Mouse (Mus musculus) forebrain, embryonic 15.5 days (tissue): ENCODE measurements around the gene Gpam. TPM values are rescaled to one million over a fixed set of nuclear protein-coding genes. Genes with fewer than 3 reads are reported as not detected.

ENCODE experiments used
- ATAC-seq: fragments of 200-750 bp; cut with Nextera tagmentation; replicated peaks from 2 replicates; pipeline ENCODE4 v1.8.0; 2017; ENCODE audit warnings: mild to moderate bottlenecking, moderate TSS enrichment, moderate library complexity
- H3K27ac ChIP-seq: fragments of 300-500 bp; sonication (generic); replicated peaks from 2 replicates; pipeline ENCODE4 v1.5.1; 2015; ENCODE audit warnings: mild to moderate bottlenecking, inconsistent platforms
- H3K27me3 ChIP-seq: fragments of 300-500 bp; sonication (generic); 2 replicates; pipeline ENCODE4 v1.6.1; 2015; ENCODE audit warnings: inconsistent platforms
- H3K36me3 ChIP-seq: fragments of 300-500 bp; sonication (generic); 2 replicates; pipeline ENCODE4 v1.6.1; 2015; ENCODE audit warnings: mild to moderate bottlenecking, inconsistent platforms
- H3K4me1 ChIP-seq: fragments of 300-500 bp; sonication (generic); 2 replicates; pipeline ENCODE4 v1.6.1; 2015; ENCODE audit warnings: inconsistent platforms
- H3K4me2 ChIP-seq: fragments of 300-500 bp; sonication (generic); replicated peaks from 2 replicates; pipeline ENCODE4 v1.6.1; 2015; ENCODE audit warnings: mild to moderate bottlenecking, inconsistent platforms
- H3K4me3 ChIP-seq: fragments of 300-500 bp; sonication (generic); 2 replicates; pipeline ENCODE4 v1.5.1; 2015; ENCODE audit warnings: mild to moderate bottlenecking, inconsistent platforms
- H3K9ac ChIP-seq: fragments of 300-500 bp; sonication (generic); replicated peaks from 2 replicates; pipeline ENCODE4 v1.6.1; 2015; ENCODE audit warnings: mild to moderate bottlenecking, inconsistent platforms
- H3K9me3 ChIP-seq: fragments of 300-500 bp; sonication (generic); 2 replicates; pipeline ENCODE4 v1.6.1; 2016; ENCODE audit warnings: inconsistent platforms
- WGBS: fragments of 180-500 bp; shearing (Covaris S2); methylation state at CpG from one replicate; pipeline ENCODE4 v1.1.7; 2015; ENCODE audit warnings: mixed read lengths; 5-methylcytosine and 5-hydroxymethylcytosine counted together
- polyA plus RNA-seq: library from polyadenylated mRNA; unstranded; fragments of >200 nt; fragmentation: Nextera tagmentation; extraction: Ambion mirVana; gene quantifications from 2 replicates; pipeline ENCODE4 v1.2.1, GENCODE M21; 2015

The Gpam gene
- polyA plus RNA-seq, 1 experiment from 2014 or later = 22.1 TPM

DNA sequence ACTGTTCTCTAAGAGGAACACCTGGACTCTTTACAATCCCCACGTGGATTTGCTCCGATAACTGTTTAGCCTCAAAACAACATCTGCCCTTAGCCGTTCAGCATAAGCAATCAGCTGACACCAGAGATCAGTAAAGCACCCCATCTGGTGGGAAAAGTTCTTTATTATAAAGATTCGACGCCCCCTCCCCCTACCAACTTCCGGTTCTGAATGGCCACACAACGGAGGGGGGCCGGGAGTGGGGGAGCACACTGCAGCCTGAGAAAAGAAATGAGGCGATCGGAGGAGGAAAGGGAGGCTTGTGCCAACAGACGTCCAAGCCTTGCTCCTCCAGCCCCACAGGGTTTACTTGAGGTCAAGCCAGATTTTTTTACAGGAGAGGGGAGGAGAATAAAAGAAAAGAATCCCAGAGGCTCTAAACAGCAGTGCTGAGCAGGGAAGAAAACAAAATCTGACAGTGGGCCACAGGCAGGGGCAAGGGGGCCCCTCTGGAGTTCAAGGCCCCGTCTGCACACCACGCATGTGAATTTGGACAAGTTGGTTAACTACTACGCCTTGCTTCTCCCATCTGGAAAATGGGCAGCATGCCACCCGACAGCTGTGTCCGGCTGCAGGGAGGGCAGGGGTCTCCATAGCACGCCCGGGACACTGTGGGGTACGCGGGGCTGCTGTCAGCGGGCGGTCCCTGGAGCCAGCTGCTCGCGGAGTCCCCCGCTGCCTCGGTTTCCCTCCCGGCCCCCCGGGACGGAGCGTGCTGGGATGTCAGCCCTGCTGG, 28.4 kb downstream of the Gpam start:
- ATAC-seq = peak; percentile 44
- under 1% methylated on average over 30 of the region's 30 CpGs for WGBS
- peaks cover 18% of the 10 kb centered on the region for H3K4me1 ChIP-seq

DNA sequence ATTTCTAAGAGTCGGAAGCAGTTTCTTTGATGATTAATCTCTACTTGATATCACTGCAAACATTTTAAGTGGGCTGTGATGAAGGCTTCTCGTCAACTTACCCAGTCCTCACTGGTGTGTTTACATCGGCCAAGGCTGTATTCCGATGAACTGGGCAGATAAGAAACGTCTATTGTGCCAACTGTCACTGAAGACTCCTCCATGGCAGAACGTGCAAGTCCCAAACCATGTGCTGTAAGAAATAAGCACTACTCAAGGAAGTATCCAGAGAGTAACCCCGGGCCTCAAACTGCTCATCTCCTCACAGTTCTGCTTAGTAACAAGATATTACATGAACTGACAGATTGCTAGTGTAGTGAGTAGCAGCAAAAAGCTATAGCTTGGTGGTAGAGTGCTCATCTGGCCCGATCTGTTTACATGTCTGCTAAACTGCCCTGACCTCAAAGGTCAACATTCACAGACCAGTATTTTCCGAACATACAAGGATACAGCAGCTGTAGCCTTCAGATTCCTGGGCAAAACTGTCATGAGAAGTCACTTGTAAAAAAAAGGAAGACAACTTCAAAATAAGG, 29.6 kb downstream of the Gpam start:
- no peak overlapping the region for H3K4me2 ChIP-seq
- no peak overlapping the region for H3K27ac ChIP-seq
- peaks cover 18% of the 10 kb centered on the region for H3K4me1 ChIP-seq
- H3K4me3 ChIP-seq = no peak overlapping the region
- H3K27me3 ChIP-seq = no peaks in the 10 kb centered on the region
- H3K9me3 ChIP-seq = no peaks in the 10 kb centered on the region
- no peak overlapping the region for H3K9ac ChIP-seq
- no peak for ATAC-seq
- H3K36me3 ChIP-seq = peaks cover 11% of the 10 kb centered on the region; the same call in 1 of the 2 replicates
- 81% methylated on average over 9 of the region's 9 CpGs for WGBS

More for the DNA sequence above, 28.4 kb downstream of the Gpam start:
- Histone ChIP-seq H3K4me2 (peak overlapping the region; percentile 97), H3K9ac (peak overlapping the region; percentile 97), H3K36me3 (peaks cover 11% of the 10 kb centered on the region; the same call in 1 of the 2 replicates), H3K27ac (peak overlapping the region; percentile 89), H3K27me3 (no peaks in the 10 kb centered on the region), H3K9me3 (no peaks in the 10 kb centered on the region), H3K4me3 (peak overlapping the region; percentile 63)

DNA sequence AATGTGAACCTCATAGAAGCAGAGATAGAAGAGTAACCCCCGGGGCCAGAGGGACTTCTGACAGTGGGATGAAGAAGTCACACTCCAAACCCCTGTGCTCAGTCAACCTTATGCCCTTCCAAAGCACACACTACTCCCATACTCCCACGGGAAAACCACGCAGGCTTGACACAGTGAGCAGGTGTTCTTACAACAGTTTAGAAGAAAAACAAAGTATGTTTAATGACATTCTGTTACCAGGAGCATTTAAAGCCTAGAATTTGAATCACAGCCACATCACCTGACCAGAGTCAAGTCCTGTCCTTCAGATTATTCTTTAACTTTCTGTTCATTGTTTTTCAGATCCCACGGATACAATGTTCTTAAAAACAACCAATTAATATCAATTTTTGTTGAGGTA, 30.4 kb downstream of the Gpam start:
- no peaks in the 10 kb centered on the region for H3K9me3 ChIP-seq
- H3K27ac ChIP-seq = no peak overlapping the region
- no peak for ATAC-seq
- H3K4me2 ChIP-seq = no peak overlapping the region
- WGBS = 87% methylated on average over 4 of the region's 4 CpGs
- H3K9ac ChIP-seq = no peak overlapping the region
- H3K36me3 ChIP-seq = peaks cover 11% of the 10 kb centered on the region; the same call in 1 of the 2 replicates
- no peaks in the 10 kb centered on the region for H3K27me3 ChIP-seq
- peaks cover 18% of the 10 kb centered on the region for H3K4me1 ChIP-seq
- H3K4me3 ChIP-seq = no peak overlapping the region

DNA sequence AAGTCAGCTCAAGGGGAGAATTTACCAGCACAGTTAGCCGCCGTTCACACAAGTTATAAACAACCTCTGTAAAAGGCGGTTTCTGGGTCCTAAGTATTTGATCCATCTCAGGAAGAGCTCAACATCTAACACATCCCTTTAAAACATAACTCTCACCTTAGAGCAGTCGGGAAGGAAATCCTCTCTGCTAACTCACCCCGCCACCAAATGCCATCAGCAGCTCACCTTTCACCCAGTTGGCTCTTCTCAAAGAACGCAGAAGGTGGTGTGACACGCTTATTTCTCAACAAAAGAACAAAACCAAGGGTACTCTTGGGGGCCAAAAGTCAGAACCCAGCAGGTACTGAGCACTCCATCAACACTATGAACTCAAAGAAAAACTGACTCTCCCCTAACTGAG, 31.5 kb downstream of the Gpam start:
- no peak for ATAC-seq

DNA sequence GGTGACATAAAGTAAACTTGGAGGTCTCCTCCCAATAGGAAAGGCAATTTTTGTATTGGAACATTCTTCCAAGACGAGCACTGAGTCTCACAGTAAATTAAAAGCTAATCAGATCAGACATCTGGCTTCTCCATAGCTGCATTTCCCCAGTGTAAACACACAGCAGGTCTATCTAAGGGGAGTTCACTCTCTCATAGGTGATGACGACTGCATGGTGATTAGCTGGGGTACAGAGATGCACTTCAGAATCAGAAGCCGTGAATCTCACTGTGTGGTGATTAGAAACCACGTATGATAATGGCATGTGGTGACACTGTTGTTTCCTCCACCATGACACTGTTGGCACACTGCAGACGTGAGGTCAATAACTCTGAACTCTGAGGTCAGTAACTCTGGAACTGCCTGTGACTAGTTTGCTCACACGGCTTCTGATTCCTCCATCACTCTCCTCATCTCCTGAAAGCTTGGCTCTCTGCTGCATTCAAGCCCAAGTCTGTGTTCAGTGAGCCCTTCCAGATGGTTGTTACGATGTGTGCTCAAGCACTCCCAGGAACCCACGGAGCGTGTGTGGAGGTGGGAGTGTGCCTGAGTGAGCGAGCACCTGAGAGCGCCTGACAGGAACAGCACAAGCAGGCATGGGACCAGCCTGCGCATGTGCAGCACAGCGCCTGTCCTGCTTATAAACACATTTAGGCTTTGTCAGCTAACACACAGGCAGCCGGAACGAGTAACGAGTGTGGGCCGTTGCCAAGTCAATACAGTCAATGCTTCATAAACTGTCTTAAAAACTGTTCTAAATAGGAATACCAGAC, 35.2 kb downstream of the Gpam start:
- Histone ChIP-seq H3K9ac (no peak overlapping the region), H3K4me1 (no peaks in the 10 kb centered on the region), H3K4me2 (no peak overlapping the region), H3K27me3 (no peaks in the 10 kb centered on the region), H3K27ac (no peak overlapping the region), H3K4me3 (no peak overlapping the region), H3K36me3 (peaks cover 36% of the 10 kb centered on the region), H3K9me3 (no peaks in the 10 kb centered on the region)
- ATAC-seq = no peak
- 72% methylated on average over 17 of the region's 17 CpGs for WGBS

More for the DNA sequence above, 31.5 kb downstream of the Gpam start:
- Histone ChIP-seq H3K4me1 (peaks cover 18% of the 10 kb centered on the region), H3K27me3 (no peaks in the 10 kb centered on the region), H3K36me3 (peaks cover 11% of the 10 kb centered on the region; the same call in 1 of the 2 replicates), H3K9me3 (no peaks in the 10 kb centered on the region), H3K4me2 (no peak overlapping the region), H3K4me3 (no peak overlapping the region), H3K27ac (no peak overlapping the region), H3K9ac (no peak overlapping the region)
- 89% methylated on average over 7 of the region's 7 CpGs for WGBS

DNA sequence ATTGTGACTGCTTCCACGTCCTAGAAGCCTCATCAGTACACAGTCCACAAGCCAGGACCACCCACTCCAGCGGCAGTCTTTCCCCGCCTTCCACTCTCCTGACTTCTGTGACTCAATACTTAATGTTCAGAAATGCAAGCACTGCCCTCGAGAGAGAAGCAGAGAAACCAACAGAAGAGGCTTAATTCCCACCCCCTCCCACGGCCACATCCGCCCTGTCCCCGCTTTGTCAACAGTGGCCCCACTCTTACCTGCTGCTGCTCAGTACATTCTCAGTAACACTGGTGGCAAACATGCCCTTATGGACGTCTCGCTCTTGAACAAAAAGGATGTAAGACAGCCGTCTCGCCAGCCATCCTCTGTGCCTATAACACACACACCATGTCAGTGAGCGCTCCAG, 36.2 kb downstream of the Gpam start:
- Histone ChIP-seq H3K4me3 (no peak overlapping the region), H3K27me3 (no peaks in the 10 kb centered on the region), H3K27ac (no peak overlapping the region), H3K4me2 (no peak overlapping the region), H3K36me3 (peaks cover 41% of the 10 kb centered on the region), H3K4me1 (no peaks in the 10 kb centered on the region), H3K9ac (no peak overlapping the region), H3K9me3 (no peaks in the 10 kb centered on the region)
- 92% methylated on average over 12 of the region's 12 CpGs for WGBS
- ATAC-seq = no peak

DNA sequence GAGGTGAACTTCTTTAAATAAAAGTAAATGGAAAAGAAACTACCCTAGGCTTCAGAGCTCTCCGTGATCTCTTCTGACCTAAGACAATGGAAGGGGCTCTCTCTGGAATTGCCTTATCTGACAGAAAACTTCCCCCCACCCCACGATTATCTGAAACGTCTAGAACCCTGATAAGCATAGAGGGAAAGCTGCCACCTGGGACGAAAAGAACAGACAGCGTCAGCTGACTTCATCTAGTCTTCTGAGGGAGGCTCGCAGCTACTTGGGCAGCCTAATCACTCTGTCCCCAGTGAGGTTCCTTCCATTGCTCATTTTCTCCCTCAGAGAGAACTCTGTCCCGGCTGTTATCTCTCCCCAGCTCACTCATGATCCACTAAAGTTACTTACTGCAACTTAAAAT, 36.9 kb downstream of the Gpam start:
- no peaks in the 10 kb centered on the region for H3K9me3 ChIP-seq
- no peaks in the 10 kb centered on the region for H3K27me3 ChIP-seq
- H3K4me1 ChIP-seq = no peaks in the 10 kb centered on the region
- 90% methylated on average over 7 of the region's 7 CpGs for WGBS
- no peak for ATAC-seq
- H3K4me2 ChIP-seq = no peak overlapping the region
- no peak overlapping the region for H3K4me3 ChIP-seq
- H3K9ac ChIP-seq = no peak overlapping the region
- H3K27ac ChIP-seq = no peak overlapping the region
- peaks cover 42% of the 10 kb centered on the region for H3K36me3 ChIP-seq

DNA sequence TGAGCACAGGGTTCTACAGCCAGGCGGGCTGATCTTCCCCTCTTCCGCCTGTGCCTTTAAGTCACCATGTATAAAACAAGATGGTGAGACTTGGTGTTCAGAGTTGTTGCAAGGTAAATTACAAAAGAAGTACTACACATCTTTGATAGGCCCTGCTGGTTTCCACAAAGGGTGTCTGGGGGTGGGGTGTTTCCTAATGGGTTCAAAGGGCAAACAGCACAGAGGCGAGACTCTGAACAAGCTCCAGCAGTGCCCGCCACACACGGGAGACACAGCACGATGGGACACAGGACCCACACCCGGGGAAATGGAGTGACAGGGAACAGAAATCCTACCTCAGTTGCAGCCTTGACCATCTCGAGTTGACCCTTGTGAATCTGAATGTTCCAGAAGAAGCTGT, 39.3 kb downstream of the Gpam start:
- Histone ChIP-seq H3K9me3 (no peaks in the 10 kb centered on the region), H3K27me3 (no peaks in the 10 kb centered on the region), H3K9ac (no peak overlapping the region), H3K4me2 (no peak overlapping the region), H3K36me3 (peaks cover 63% of the 10 kb centered on the region), H3K27ac (no peak overlapping the region), H3K4me1 (no peaks in the 10 kb centered on the region), H3K4me3 (no peak overlapping the region)
- ATAC-seq = no peak
- 90% methylated on average over 8 of the region's 8 CpGs for WGBS

DNA sequence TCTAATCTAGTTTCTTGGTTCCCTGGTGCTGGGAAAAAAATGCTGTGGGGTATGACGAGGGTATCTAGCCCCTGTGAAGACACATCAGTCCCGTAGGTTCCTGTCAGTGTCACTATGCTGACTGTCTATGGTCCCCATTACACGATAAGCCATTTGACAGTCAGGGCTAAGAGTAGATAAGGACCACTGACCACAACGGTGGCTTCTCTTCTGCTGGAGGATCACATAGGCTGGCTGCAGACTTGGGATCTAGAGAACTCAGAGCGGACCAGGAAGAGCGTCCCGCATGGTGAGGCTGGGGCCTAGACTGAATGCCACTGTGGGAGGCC, 41.2 kb downstream of the Gpam start:
- H3K9me3 ChIP-seq = no peaks in the 10 kb centered on the region
- H3K27me3 ChIP-seq = no peaks in the 10 kb centered on the region
- H3K36me3 ChIP-seq = peaks cover 73% of the 10 kb centered on the region
- no peak overlapping the region for H3K9ac ChIP-seq
- WGBS = 91% methylated on average over 7 of the region's 7 CpGs
- no peak overlapping the region for H3K27ac ChIP-seq
- no peak overlapping the region for H3K4me2 ChIP-seq
- H3K4me3 ChIP-seq = no peak overlapping the region
- no peak for ATAC-seq
- no peaks in the 10 kb centered on the region for H3K4me1 ChIP-seq

DNA sequence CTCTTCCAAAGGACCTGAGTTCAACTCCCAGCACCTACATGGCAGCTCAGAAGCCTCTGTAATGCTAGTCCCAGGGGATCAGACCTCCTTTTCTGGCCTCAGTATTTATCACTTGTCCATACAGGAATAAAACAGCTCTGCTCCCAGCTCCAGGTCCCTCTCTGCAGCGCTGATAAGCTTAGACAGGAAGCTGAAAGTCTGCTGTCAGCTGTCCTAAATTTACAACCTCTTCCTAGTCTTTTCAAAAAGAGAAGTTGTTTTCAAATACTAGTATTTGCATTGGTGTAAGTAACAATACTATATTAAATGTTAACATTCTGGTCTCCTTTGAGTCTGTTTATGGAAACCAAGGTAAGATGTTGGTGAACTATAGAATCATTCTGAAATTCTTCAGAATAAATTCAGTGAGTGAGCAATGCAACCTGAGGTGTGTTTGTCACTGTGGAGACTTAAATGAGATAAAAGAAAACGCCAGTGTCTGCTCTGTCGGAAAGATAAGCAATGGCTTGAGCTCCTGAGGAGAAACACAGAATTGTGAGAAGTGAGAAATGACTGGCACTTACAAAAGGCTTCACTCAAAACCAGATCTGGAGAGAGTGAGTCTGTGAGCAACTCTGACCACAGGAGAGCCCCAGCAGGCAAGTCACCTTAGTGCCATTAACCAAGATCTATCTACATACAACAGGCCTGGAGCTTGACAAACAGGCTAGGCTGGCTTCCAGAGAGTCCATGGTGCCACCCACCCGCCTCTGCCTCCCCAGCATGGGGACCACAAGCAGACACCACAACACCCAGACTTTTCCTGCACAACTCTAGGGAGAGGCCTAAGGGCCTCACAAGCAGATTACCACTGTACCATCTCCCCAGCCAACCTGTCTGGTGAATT, 41.8 kb downstream of the Gpam start:
- no peaks in the 10 kb centered on the region for H3K9me3 ChIP-seq
- no peaks in the 10 kb centered on the region for H3K27me3 ChIP-seq
- no peaks in the 10 kb centered on the region for H3K4me1 ChIP-seq
- 93% methylated on average over 4 of the region's 4 CpGs for WGBS
- H3K4me3 ChIP-seq = no peak overlapping the region
- H3K4me2 ChIP-seq = no peak overlapping the region
- H3K36me3 ChIP-seq = peaks cover 76% of the 10 kb centered on the region
- no peak for ATAC-seq
- H3K9ac ChIP-seq = no peak overlapping the region
- no peak overlapping the region for H3K27ac ChIP-seq

DNA sequence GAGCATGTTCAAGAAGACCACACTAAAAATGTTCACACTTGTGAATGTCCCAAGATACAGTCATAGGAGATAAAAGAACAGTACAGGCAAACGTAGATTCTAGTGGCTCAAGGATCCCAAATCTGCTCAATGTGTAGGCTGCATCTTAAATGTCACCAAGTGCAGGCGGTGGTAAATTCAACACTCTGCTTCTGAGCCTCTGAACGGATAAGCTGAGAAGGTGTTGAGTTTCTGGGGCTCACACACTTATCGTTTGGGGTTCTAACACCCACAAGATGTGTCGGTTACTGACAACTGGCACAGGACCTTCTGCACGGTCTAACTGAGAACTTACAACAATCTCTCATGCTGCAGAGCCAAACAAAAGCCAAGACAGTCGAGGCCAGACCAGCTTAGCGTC, 50.2 kb downstream of the Gpam start:
- Histone ChIP-seq H3K4me2 (no peak overlapping the region), H3K27me3 (no peaks in the 10 kb centered on the region), H3K4me1 (no peaks in the 10 kb centered on the region), H3K36me3 (peaks cover 84% of the 10 kb centered on the region), H3K27ac (no peak overlapping the region), H3K9me3 (no peaks in the 10 kb centered on the region), H3K4me3 (no peak overlapping the region), H3K9ac (no peak overlapping the region)
- ATAC-seq = no peak
- 64% methylated on average over 8 of the region's 8 CpGs for WGBS
